Mouse (Mus musculus): ENCODE results near the gene Megf8.
A peak's percentile ranks its signal among the peaks of the same experiment; 100 is the strongest.
"Not testable (repeated sequence)": the region's sequence is repeated elsewhere in the genome, so short reads cannot be mapped to it uniquely, and the experiment has no call there.

The Megf8 gene

DNA sequence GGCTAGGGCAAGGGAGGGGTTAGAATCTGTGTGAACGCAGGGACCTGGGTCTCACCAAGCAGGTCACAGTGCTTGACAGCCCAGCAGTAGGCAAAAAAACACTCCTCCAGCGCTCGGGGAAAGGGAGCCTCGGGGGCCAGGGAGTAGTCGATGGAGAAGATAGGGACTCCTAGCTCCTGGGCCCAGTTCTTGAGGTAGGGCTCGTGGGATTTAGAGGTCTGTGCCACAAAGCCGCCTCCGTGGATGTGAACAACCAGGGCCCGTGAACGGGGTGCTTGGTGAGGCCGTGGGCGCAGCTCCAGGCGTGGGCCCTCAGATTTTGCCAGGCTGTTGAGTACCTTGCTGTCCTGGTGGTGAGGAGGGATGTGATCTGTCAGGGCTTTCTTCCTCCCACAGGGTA lies 67.4 kb downstream of the Megf8 start:
- peak in 1 of 2 experiments; percentile 40 for DNase-seq

DNA sequence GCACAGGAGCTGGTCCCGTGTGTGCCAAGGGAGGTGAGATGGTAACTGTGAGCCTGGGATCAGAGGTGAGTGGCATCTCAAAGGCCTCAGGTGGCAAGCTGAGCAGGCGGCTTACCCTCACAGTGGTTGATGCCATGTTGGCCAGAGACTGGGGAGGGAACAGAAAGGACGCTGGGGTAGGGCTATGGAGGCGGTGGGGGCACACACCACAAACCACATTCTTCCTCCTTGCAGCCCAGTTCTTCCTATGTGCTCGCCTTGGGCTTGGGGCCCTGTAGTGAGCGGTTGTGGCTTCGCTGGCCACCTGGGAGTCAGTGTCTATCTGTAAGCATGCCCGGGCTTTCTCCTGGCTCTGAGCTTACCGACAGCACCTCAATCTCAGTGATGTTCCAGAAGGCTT lies 67.9 kb downstream of the Megf8 start:
- peak in 1 of 2 experiments; percentile 37 for DNase-seq

DNA sequence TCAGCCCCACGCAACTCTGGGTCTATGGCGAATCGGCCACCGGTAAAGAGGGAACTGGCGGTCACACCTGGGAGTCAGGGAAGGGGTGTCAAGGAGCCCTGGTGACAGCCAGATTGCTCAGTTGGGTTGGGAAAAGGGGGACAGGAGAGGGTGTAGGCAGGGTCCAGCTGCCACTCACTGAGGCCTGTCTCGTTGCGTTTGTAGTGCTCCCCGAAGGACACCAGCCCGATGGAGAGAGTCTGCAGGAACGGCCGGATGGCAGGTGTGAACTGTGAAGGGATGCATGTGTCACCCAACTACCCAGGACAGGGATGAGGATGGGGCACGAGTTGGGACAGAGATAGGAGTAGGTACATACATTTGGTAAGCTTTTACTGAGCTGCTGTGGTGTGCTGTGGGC lies 68.3 kb downstream of the Megf8 start:
- DNase-seq: peak in 1 of 2 experiments; percentile 20

DNA sequence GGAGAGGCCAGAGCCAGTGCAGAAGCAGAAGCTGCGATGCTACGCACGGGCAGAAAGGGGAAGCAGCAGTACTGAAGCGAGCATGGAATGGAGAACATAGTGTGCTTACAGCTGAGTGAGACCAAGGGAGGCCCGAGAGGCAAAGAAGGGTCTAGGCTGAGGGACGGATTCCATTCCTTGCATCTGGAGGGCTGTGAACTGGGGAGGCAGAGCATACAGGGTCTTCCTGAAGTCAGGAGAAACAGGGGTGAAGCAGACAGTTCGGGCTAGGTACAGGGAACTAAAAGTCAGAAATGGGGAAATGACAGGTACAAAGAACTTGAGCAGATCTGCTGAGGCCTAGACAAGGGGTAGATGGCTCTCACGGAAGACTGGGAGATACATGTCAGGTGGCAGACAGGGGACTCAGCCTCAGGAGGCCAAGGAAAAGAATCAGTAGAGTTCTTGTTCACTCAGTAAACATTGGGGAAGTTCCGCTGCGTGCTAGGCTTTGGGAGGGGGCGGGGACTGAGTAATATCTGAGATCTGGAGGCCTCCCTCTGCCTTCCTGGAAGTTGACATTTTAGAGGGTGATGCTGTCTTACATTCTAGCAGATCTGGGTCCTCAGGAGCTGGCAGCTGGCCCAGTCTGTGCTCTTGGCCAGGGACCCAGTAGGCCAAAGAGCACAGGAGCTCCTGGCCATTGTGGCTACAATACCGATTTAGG lies 69.0 kb downstream of the Megf8 start:
- peak; percentile 91 to 95 for DNase-seq

DNA sequence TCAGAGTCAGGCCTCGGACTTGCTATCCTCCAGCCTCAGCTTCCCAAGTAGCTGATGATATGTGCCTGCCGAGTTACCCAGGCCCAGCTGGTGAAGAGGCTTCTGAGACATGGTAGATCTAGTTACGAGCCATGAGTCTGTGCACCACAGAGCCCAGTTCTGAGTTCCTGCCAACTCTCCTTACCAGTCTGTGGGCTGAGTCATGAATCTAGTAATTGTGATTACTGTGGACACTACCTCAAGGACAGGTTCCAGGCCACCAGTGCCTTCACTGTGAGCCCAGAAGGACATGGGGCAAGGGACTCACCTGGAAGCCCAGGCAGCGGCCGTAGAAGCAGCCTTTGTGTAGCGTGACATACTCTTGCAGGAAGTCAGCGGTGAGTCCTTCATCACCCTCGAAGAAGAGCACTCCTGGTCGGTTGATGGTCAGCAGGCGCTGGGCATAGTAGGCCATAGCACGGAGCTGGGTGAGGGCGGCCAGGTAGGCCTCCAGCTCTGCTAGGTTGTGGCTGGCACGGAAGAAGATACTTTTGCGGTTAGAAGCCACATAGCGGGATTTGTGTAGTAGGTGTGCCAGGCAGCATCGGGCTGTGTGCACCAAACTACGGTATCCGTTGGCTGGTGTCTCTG lies 71.0 kb downstream of the Megf8 start:
- peak in 1 of 2 experiments; percentile 36 for DNase-seq

DNA sequence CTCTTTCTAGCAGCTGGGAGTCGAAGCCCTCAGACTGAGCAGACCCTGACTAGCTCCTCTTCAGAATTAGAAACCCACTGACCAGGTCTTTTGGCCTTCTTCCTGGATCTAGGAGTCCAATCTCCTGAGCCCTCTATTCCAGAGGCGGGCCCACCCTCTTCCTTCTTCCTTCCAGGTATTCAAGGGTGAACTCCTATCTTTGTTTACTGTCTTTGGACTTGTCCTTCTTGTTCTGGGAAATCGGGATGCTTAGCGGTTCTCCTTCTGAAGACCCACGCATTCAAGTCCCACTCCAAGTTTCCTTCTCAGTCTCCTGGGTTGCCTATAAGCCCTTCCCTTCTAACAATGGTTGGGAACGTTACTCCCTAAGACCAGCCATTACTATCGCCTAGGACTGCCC lies 72.0 kb downstream of the Megf8 start:
- peak in 1 of 2 experiments; percentile 38 for DNase-seq

DNA sequence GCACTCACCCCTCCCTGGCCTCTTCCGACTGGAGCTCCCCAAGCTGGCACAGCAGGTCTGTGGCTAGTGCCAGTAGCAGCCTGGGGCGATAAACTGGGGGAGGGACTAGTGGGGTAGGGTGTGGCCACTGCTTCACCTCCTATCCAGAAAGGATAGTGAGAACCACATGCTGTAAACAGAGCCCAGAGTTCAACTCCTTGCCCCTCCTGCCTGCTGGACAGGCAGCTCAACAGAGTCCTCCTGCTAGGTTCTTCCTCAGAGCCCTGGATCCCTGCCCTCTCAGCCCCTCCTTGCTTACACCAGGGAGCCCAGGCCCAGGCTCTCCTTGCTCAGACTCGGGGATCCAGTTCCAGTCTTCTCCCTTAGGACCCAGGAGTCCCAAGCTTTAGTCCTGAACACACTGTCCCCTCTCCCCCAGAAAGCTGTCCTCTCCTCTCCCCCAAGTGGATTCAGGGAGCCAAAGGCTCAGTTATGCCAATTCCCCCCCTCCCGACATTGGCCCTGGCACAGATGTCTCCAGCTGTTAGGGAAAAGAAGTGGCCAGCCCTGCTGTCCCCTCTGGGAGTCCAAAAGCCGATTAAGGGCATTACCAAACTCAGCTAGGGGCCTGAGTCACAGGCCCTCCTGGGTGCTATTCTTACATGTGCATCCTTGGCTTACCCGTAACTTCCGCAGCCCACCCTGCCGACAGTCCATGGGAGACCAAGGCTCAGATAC lies 73.2 kb downstream of the Megf8 start:
- DNase-seq: peak; percentile 83 to 95

DNA sequence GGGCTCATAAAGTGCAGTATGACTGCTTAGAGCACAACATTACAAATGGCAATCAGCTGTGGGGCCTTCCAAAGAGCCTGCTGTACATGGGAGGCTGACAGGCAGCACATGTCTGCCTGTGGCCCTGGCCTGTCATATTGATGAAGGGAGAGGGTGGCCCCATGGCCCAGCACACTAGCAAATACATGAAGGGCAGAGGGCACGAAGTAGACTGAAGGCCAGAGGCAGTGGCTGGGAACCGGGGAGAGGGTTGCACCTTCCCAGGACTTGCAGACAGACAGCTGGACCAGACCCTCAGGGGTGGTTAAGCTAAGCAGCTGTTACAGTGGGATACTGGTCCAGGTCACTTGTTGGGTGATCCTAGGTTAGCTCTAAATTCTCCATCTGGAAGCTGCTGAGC lies 74.0 kb downstream of the Megf8 start:
- DNase-seq: peak in 1 of 2 experiments; percentile 34

DNA sequence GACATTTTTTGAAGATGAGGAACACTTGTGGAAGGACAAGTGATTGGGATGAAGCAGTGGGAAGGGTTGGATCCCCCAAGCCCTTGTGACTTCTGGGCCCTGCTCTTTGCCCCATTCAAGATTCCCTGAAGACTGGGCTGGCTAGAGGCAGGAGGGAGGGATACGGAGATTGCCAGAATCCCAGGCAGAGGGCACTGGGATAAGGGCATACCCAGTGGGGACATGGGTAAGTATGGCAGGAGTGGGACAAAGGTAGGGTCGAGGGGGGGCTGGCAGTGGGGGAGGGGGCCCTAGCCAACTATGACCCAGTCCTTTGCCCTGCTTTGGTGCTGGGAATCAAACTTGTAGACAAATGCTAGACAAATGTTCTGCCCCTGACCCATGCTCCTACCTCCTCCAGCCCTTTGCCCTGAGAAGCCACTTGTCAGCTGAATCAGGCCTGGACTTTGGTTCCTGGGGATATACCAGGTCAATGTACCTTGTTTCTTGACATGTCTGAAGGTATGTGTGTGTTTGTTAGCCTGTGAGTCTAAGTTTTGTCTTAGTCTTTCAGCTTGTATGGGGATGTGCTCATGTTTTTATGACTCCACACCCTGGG lies 75.0 kb downstream of the Megf8 start:
- peak; percentile 59 to 80 for DNase-seq

DNA sequence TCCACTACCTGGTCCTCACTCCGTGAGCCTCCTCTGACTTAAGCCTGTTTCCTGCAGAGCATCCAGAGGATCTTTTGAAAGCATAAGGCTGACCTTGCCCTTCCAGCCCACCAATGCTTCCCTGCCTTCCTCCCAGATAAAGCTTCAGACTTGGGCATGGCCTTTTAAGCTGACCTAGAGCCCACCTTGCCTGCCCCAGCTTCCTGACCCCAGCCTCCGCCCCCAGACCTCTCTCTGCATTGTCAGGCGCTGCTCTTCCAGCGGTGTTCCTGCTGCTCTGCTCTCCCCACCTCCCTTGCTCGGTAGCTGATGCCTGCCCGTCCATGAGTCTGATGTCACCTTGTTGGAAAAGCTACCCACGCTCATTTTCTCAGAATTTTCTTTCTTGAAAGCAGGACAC lies 75.9 kb downstream of the Megf8 start:
- DNase-seq: peak in 1 of 2 experiments; percentile 34

DNA sequence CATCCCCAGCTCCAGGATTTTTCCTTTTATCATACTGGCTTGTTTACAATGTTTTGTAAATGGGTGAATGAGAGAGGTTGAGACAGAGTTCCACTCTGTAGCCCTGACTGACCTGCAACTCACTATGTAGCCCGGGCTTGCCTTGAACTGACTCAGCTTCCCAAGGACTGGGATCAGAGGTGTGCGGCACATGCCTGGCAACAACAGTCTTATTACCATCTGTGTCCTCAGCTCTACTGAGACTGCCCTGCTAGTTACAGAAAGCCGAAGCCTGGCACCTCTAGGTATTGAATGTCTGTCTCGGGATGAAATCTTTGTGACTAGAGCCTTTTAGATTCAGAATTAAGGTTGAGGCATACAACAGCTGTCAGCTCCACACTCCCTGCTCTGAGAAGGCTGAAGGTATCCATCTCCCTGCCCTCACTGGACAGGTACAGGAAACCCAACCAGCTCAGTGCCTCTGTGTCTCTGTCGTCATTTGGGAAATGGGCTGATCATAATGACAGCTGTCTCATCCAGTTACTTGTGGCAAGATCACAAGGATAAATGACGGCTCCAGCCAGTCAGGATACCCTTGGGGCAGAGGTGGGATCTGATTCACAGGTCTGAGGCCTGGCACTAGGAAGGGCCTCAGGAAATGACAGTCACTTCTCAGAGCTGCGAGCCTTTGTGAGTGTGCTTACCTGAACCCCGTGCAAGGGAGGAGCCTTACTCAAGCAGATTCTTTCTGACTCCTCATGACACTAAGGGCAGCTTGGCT lies 76.7 kb downstream of the Megf8 start:
- no peak for DNase-seq

DNA sequence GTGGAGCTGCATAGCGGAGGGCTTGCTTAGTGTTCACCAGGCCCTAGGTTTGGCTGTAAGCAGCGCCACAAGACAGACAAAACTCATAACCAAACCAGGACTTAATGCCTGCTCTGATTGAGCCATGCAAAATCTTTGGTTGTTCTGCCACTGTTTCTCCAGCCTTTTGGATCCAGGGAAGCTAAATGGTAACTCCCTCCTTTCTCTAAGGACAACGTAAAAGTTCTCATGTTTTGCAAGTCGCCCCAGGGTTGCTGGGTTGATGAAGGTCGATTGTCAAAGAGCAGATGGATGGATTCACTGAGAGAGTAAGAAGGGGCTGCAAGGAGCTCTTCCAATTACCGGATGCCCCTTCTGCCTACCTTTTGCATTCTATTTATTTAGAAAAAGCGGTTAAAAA lies 77.8 kb downstream of the Megf8 start:
- DNase-seq: no peak

DNA sequence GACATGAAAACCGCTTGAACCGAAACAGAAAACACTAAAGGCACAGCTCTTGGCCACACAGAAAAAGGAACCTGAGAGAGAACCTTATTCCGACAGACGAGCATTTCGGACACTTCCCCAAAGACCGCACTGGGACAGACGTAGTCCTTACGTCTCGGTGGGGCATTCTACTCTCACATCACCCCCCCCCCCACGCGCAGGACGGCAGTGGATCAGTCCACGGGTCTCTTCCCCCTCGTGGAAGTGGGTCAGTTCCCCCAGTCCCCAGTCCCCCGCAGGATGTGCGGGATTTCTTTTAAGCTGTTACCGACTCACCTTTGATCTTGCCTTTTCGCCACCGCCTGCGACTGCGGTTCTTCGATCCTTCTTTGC lies 78.2 kb downstream of the Megf8 start:
- no peak for DNase-seq

DNA sequence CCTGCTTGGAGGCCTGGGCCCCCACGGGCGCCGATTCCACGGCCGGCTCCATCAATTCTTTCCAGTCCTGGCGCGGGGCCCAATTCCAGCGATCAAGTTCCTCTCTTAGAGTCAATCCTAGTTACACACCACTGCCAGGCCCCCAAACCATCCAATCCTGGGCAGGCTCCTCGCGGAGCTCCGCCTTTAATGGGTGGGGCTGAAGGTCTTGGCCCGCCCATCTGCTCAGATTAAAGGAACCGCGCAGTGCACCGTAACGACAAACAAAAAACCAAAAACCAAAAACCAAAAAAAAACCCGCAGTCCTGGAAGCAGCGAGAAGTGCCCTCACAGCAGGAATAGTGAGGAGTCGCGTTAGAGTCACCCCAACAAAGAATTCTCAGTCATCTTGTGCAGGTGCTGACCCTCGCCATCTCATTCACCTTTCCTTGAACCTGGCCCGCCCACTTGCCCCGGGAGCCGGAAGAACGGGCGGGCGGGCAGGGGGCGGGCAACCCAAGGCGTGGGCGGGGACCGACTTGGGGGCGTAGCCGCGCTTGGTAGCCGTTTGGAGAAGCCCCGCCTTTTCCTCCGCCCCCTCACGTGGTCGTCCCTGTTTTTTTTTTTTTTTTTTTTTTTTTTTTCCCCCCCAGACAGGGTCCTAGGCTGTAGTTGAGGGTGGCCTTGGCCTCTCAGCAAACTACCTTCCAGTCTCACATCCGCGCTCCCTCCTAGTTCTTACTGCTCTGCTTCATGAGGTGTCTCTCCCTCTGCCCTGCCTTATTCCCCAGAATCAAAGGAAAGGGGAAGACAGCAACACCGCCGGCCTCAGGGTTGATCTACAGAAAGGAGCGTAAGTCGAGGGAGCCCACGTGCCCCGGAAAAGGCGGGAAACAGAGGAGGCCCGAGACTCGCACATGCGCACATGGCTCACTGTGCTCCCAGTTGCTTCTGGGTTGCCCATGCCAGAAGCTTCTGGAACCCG lies 78.9 kb downstream of the Megf8 start:
- DNase-seq: peak; percentile 98 to 99

DNA sequence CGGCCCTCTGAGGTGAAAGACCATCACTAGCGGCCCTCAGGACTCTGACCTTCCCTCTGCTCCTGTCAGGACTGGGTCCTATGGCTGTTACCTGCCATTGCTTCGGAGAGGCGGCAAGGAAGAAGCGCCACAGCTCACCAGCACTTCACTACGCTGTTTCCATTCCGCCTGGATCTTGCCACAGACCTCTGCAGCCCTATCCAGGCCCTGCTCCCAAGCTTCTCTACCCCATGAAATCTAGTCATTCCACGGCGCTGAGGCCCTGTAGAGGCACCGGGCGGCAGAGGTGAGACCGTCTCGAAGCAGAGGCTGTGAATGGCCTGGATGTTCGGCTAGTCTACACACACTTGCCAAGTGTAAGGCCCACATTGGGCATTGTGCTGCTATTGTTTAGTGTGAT lies 79.7 kb downstream of the Megf8 start:
- DNase-seq: no peak

DNA sequence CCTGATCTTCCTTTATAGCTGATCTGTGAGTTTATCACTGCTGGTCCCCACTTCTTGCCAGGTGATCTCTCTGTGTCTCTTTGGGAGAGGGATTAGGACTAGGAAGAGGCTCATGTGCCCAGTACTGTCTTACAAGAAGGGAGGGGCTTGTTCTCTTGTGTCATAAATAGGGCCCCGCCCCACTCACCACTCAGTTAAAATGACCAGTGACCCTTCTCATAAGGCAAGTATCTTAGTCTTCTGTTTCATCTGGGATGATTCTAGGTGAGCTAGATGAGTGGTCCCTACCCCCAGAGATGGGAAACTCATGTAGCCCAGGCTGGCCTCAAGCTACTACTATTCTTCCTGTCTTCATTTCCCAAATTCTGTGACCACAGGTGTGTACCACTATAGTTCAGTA lies 81.6 kb downstream of the Megf8 start, which contains the start of gene Lipe:
Gene Lipe, minus strand, starts transcription at position 101 of the 400 bp plus-strand sequence.
- DNase-seq: no peak

DNA sequence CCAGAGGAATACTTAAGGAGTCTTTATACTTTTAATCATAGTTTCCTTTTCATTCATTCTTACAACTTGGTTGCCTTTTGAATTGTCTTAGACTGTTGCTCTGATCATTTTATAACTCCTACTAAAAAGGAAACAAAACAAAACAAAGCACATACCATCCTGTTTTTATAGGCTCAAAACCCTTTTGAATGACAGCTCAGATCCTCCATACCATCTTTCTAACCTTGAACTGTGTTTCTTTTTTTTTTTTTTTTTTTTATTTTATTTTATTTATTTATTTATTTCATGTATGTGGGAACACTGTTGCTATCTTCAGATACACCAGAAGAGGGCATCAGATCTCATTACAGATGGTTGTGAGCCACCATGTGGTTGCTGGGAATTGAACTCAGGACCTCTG lies 82.1 kb downstream of the Megf8 start:
- not testable (repeated sequence) for DNase-seq

DNA sequence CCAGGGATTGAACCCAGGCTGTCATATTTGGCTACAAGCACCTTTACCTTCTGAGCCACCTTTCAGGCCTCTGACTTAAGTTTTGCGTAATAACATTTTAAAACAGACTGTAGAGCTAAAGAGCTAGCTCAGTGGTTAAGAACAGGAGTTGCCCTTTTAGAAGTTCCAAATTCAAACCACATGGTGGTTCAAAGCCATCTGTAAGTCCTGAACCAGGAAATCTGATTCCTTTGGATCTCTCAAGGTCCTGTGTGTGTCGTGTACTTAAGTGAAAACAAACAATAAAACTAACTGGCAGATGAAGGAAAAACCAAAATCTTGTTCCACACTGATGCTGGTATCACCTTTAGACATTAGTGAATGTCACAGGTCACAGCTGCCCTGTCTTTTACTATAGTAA lies 84.6 kb downstream of the Megf8 start:
- no peak for DNase-seq

DNA sequence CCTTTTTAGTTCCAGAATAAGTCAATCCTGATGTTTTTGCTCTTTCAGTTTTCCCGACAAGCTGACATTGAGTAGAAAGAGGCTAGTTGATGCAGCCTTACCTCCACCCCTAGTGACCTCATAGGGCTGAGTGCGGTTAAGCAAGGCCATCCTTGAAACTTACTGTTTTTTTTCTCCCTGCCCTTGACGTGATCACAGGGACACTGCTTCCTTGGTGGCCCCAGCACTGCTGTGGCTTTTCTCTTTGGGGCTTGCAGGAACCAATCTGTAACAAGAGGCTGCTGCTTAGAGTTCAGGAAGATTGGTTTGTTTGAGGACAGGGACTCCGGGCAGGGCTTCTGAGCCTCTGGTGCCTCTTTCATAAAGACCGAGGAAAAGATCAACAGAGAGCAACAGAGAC lies 85.0 kb downstream of the Megf8 start:
- DNase-seq: no peak

DNA sequence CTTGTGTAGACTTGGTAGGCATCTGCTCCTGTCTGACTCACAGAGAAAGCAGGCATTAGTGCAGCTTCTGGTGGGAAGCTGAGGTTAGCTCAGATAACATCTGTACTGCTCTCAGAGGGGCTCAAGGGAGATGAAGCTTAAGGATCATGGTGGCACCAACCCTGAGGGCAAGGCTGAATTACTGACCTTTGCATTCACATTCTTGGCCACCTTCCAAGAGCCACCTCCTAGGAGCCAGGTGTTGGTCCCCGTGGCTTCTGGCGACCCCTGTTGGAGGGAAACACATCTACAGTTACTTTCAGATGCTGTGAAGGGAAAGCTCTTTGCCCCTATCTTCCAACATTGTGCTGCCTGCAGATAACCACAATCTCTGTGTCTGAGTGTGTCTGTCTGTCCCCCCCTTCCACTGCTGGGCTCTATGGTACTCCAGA lies 85.7 kb downstream of the Megf8 start:
- peak; percentile 89 for DNase-seq

DNA sequence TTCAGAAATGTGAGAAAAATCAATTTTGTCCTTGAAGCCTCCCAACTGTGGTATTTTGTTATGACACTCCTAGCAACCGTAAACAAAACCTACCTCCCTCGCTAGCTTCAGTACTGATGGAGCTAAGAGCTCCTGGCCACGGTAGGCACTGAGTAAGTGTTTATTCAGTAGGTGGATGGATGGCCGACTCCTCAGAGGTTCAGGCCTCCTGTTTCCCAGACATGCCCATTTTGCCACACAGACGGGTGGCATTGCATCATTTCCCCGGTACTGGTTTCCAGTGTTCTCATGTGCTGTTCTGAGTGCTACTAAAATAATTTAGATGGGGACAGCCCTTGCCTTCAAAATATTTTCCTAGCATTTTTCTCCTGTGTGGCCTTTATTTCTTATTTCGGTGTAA lies 89.5 kb downstream of the Megf8 start:
- DNase-seq: no peak

Measured in kidney, postnatal 25 days (tissue).